Comparison of ENCODE assay signal across 26 mouse cellular contexts in the genomic region with DNA sequence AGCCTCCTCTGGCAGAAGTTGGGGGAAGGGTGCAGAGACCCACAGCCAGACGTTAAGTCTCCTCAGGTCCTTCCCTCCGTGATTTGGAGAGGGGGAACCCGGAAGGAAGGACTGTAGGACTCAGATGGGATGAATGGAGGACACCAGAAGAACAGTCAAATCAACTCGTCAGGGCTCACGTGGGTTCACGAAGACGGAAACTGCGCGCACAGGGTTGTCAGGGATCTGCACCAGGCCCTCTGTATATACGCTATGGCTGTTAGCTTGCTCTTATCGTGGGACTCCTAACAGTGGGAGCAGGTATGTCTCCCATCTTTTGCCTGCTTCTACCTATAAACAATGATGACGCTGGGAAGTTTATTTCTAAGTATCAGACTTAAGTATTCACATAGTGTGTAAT. TPM values are rescaled to one million over a fixed set of nuclear protein-coding genes. Genes with fewer than 3 reads are reported as not detected.
A peak's percentile ranks its signal among the peaks of the same experiment; 100 is the strongest.
DNase-seq lines count a peak whose midpoint lies in the region; ATAC-seq and TF ChIP-seq lines count a peak whose summit lies in the region.
"Had no signal": no experiment of that assay in that cellular context is flagged by ENCODE, and none has a peak within 500 bp of the region (broad histone marks: within the 10 kb centered on the region; RNA-seq: fewer than 3 reads in every experiment).

No protein-coding gene starts in this region.

- peaks cover 6% of the 10 kb centered on the region; the same call in 1 of the 2 replicates for H3K4me1 ChIP-seq in embryonic facial prominence, embryonic 12.5 days
- H3K4me1 ChIP-seq in embryonic facial prominence, embryonic 10.5 days: peaks cover 7% of the 10 kb centered on the region
- no peaks in the 10 kb centered on the region for H3K4me1 ChIP-seq in midbrain, embryonic 11.5 days (ENCODE audit: control insufficient read depth, insufficient read depth, low read length)
- H3K4me1 ChIP-seq in midbrain, embryonic 15.5 days: no peaks in the 10 kb centered on the region
- H3K4me1 ChIP-seq in testis, adult 2 months (ENCODE audit: control insufficient read depth, insufficient read depth, low read length): peaks cover 7% of the 10 kb centered on the region

- no peak overlapping the region for H3K27ac ChIP-seq in embryonic facial prominence, embryonic 12.5 days
- no peak overlapping the region; the same call in 1 of the 2 replicates for H3K27ac ChIP-seq in embryonic facial prominence, embryonic 10.5 days (replicated peaks)
- H3K27ac ChIP-seq in midbrain, embryonic 11.5 days (ENCODE audit: low read depth, low read length): no peak overlapping the region
- no peak overlapping the region for H3K27ac ChIP-seq in midbrain, embryonic 15.5 days
- H3K27ac ChIP-seq in testis, adult 2 months (ENCODE audit: control insufficient read depth, insufficient read depth, low read depth, low read length): no peak overlapping the region

- TF ChIP-seq CTCF in testis, adult 2 months (IDR thresholded peaks at IDR 0.05; ENCODE audit: control insufficient read depth, insufficient read depth, insufficient replicate concordance, low read depth, low read length): no peak

- H3K4me3 ChIP-seq in embryonic facial prominence, embryonic 12.5 days: no peak overlapping the region
- no peak overlapping the region for H3K4me3 ChIP-seq in embryonic facial prominence, embryonic 10.5 days
- no peak overlapping the region for H3K4me3 ChIP-seq in midbrain, embryonic 11.5 days (ENCODE audit: low read depth, low read length)
- no peak overlapping the region for H3K4me3 ChIP-seq in midbrain, embryonic 15.5 days
- 0 out of 2 replicates have a peak overlapping the region, but pooled peaks have one; percentile 25 for H3K4me3 ChIP-seq in testis, adult 2 months (ENCODE audit: control insufficient read depth, low read depth, low read length)

- no peak overlapping the region for H3K4me2 ChIP-seq in embryonic facial prominence, embryonic 12.5 days (replicated peaks)
- no peak overlapping the region for H3K4me2 ChIP-seq in midbrain, embryonic 11.5 days
- no peak overlapping the region for H3K4me2 ChIP-seq in midbrain, embryonic 15.5 days

- 0 out of 2 replicates have a peak, but pooled peaks cover 3% of the 10 kb centered on the region for H3K27me3 ChIP-seq in embryonic facial prominence, embryonic 12.5 days
- H3K27me3 ChIP-seq in embryonic facial prominence, embryonic 10.5 days (replicated peaks; ENCODE audit: low read depth, poor library complexity, severe bottlenecking): no peaks in the 10 kb centered on the region
- H3K27me3 ChIP-seq in midbrain, embryonic 11.5 days (ENCODE audit: control insufficient read depth, insufficient read depth, low read length): no peaks in the 10 kb centered on the region
- no peaks in the 10 kb centered on the region for H3K27me3 ChIP-seq in midbrain, embryonic 15.5 days (replicated peaks)
- no peaks in the 10 kb centered on the region for H3K27me3 ChIP-seq in testis, adult 2 months (ENCODE audit: control insufficient read depth, insufficient read depth, low read length)
- H3K27me3 ChIP-seq: CH12.LX had no signal

- H3K9me3 ChIP-seq in embryonic facial prominence, embryonic 12.5 days: no peaks in the 10 kb centered on the region
- no peaks in the 10 kb centered on the region for H3K9me3 ChIP-seq in embryonic facial prominence, embryonic 10.5 days
- no peaks in the 10 kb centered on the region for H3K9me3 ChIP-seq in midbrain, embryonic 11.5 days (ENCODE audit: control insufficient read depth, low read length)
- no peaks in the 10 kb centered on the region for H3K9me3 ChIP-seq in midbrain, embryonic 15.5 days

- no peaks in the 10 kb centered on the region for H3K36me3 ChIP-seq in embryonic facial prominence, embryonic 12.5 days
- H3K36me3 ChIP-seq in embryonic facial prominence, embryonic 10.5 days (replicated peaks): no peaks in the 10 kb centered on the region
- H3K36me3 ChIP-seq in midbrain, embryonic 11.5 days (ENCODE audit: control insufficient read depth, insufficient read depth, low read length): no peaks in the 10 kb centered on the region
- H3K36me3 ChIP-seq in midbrain, embryonic 15.5 days (replicated peaks): no peaks in the 10 kb centered on the region
- no peaks in the 10 kb centered on the region for H3K36me3 ChIP-seq in testis, adult 2 months (ENCODE audit: control insufficient read depth, insufficient read depth, low read length)
- H3K36me3 ChIP-seq: G1E had no signal

- no peak for TF ChIP-seq POLR2A in testis, adult 2 months (IDR thresholded peaks at IDR 0.05; ENCODE audit: control insufficient read depth, low read depth, low read length)

- intact Hi-C loops in heart, postnatal 10 days (cut with DNase I): loop anchor here (5.0 to 10.0 kb wide), 2 partner anchors 250 to 298 kb away; no protein-coding TSS in a partner anchor

- 0 out of 2 replicates have a peak, but pooled peaks have one; percentile 15 for ATAC-seq in embryonic facial prominence, embryonic 12.5 days (ENCODE audit: insufficient number of reproducible peaks, insufficient read depth, low FRiP score, low TSS enrichment)
- no peak for ATAC-seq in midbrain, embryonic 11.5 days (ENCODE audit: low FRiP score)
- ATAC-seq in midbrain, embryonic 15.5 days (replicated peaks): no peak
- ATAC-seq: activated CD4-positive, CD25-positive, alpha-beta regulatory T cell, adult 4 months; CD4-positive, CD25-positive, alpha-beta regulatory T cell, adult 4 months; Patski had no signal

- DNase-seq in embryonic facial prominence, embryonic 10.5 days (ENCODE audit: low spot score): no peak
- peak; percentile 57 for DNase-seq in heart, adult 11 months
- no peak for DNase-seq in heart, postnatal 10 days
- peak; percentile 69 for DNase-seq in midbrain, embryonic 11.5 days (ENCODE audit: low spot score, missing footprints)
- no peak for DNase-seq in testis, postnatal 10 days (ENCODE audit: low spot score)
- DNase-seq: adrenal gland, adult 2 months; adrenal gland, adult 8-10 months; adrenal gland, postnatal 14 days; adrenal gland, postnatal 25 days; adrenal gland, postnatal 36 days; B cell, adult 2 months; cerebellum, adult 11 months; cerebellum, adult 11-12 months had no signal

- WGBS in embryonic facial prominence, embryonic 12.5 days: 81% methylated on average over 12 of the region's 12 CpGs
- WGBS in embryonic facial prominence, embryonic 10.5 days: 85% methylated on average over 12 of the region's 12 CpGs
- 86% methylated on average over 12 of the region's 12 CpGs for WGBS in midbrain, embryonic 11.5 days
- 91% methylated on average over 12 of the region's 12 CpGs for WGBS in midbrain, embryonic 15.5 days

- H3K9ac ChIP-seq in embryonic facial prominence, embryonic 12.5 days: no peak overlapping the region
- no peak overlapping the region for H3K9ac ChIP-seq in midbrain, embryonic 11.5 days (ENCODE audit: low read length)
- no peak overlapping the region for H3K9ac ChIP-seq in midbrain, embryonic 15.5 days

RNA-seq across cellular contexts. Expression of a gene that starts 24.8 kb away (rescaled TPM):
- 0.59 TPM in 1 of 2 replicates, not detected in the other for polyA plus RNA-seq in embryonic facial prominence, embryonic 12.5 days (2016; fragmentation: Nextera tagmentation; extraction: Ambion mirVana)
- not detected in 2 replicates for polyA plus RNA-seq in embryonic facial prominence, embryonic 10.5 days (2016; fragmentation: Nextera tagmentation; extraction: Ambion mirVana)
- not detected for total RNA-seq in heart, postnatal 10 days (2021)
- not detected in 2 replicates for polyA plus RNA-seq in midbrain, embryonic 11.5 days (2014; fragmentation: Nextera tagmentation; extraction: Ambion mirVana)
- 0.14 TPM in 1 of 2 replicates, not detected in the other for polyA plus RNA-seq in midbrain, embryonic 15.5 days (2015; fragmentation: Nextera tagmentation; extraction: Ambion mirVana)
- polyA plus RNA-seq in testis, adult 2 months (2012; rRNA removed): 0.20 and 0.30 TPM in 2 replicates
- total RNA-seq: adrenal gland, postnatal 10 days; adrenal gland, postnatal 14 days; CH12.LX; ES-E14; MEL had no signal
- polyA plus RNA-seq: activated CD4-positive, CD25-positive, alpha-beta regulatory T cell, adult 4 months; brain, embryonic 14.5 days; C2C12; CD4-positive, CD25-positive, alpha-beta regulatory T cell, adult 4 months; G1E; Patski had no signal

Comparison
In these comparisons a context has a peak if more than half of its experiments do, and no peak if none do; other contexts are left out.
1. DNase-seq: peak in heart, adult 11 months (single experiment) and midbrain, embryonic 11.5 days (single experiment); none in embryonic facial prominence, embryonic 10.5 days (single experiment), heart, postnatal 10 days (0 of 2) and testis, postnatal 10 days (single experiment).